Mouse (Mus musculus) left cerebral cortex, adult 18-20 months (tissue): ENCODE data around the gene Coro1b. TPM values are rescaled to one million over a fixed set of nuclear protein-coding genes. Genes with fewer than 3 reads are reported as not detected.
"Not testable (repeated sequence)": the region's sequence is repeated elsewhere in the genome, so short reads cannot be mapped to it uniquely, and the experiment has no call there.

Experiments
- DNase-seq, 2 experiments: peaks; one replicate each; pipeline ENCODE4 v3.0.0; 2021 to 2022; ENCODE audit warnings: low spot score in 2 of 2, mixed read lengths in 1 of 2
- total RNA-seq, 2 experiments: library from RNA; stranded (reverse); gene quantifications; 2 replicates each; pipeline ENCODE4 v1.2.3; 2021

Coro1b gene
- total RNA-seq, 2 experiments from 2014 or later, result 77.9 to 81.3 TPM

DNA sequence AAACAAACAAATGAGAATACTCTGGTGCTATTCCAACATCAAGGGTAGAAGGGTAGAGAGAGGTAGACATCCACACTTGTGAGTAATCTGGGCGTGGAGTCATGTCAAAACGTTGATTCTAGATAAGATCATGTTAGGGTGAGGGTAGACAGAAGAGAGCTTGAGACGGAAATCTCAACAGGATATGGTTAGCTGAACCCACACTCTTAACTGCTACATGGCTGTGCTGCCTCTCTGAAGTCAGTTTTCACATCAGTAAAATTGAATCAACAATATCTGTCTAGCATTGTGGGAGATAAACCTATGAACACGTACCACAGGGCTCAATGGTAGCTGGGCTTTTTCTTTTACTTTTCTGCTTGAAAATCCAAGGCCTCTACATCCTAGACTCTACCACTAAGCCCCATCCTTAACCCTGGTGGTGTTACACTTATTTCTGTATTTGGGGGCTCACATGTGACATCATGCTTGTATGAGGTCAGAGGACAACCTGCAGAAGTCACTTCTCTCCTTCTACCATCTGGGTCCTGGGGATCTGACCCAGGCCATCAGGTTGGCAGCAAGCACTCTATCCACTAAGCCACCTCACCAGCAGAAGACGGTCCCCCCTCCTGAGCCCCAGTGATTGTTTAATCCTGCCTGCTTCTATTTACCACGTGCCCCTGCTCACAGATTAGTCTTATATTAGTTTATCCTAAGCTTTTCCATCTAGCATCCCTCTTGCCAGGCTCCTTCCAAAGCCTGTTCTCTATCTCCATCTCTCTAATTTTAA lies 28.5 kb upstream of the Coro1b start:
- DNase-seq, result no peak

- DNase-seq, result no peak
Measured at GRCm38 (mm10) chr19:4120496-4120895, 27.9 kb upstream of the Coro1b start.

DNA sequence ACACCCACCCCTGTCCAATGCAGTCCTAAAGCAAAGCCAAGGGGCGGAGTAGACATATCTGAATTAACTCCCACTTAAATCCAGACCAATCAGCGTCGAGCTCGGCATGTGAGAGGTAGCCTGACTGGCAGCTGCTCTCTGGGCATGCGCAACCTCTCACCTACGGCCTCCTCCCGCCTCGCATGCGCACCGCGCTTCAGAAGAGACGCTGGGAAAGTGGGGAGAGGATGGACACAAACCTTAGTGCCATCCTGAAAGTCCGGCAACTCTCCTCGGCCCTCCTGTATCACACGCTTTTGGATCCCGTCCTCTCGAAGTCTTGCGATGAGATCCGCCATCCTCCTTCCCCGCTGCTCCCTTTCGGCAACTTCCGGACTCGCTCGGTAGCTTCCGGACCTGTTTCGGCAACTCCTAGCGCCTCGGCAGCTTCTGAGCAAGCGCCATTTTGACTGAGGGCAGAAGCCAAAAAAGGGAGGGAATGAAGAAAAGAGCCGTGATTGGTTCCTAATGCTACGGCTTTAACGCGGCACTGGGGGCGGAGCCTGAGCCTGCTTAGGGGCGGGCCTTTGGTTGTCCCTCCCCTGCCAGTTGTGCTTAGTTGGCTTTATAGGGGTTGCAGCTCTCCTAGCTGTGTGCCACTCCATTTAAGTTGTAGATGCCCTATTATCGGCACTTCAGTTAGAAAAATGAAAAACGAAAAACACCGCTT lies 27.2 kb upstream of the Coro1b start:
- peak; percentile 97 to 98 for DNase-seq

DNA sequence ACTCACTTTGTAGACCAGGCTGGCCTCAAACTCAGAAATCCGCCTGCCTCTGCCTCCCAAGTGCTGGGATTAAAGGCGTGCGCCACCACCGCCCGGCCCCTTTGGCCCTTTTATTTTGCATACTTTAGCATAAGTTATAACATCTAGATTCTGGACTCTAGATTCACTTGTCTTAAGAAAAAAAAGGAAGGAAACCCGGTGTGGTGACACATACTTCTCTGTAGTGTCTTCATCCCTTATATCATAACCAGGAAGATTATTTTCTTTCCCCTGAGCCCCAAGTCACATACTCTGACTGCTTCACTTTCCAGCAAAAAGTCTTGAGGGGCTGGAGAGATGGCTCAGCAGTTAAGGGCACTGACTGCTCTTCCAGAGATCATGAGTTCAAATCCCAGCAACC lies 26.5 kb upstream of the Coro1b start:
- DNase-seq, result not testable (repeated sequence)

DNA sequence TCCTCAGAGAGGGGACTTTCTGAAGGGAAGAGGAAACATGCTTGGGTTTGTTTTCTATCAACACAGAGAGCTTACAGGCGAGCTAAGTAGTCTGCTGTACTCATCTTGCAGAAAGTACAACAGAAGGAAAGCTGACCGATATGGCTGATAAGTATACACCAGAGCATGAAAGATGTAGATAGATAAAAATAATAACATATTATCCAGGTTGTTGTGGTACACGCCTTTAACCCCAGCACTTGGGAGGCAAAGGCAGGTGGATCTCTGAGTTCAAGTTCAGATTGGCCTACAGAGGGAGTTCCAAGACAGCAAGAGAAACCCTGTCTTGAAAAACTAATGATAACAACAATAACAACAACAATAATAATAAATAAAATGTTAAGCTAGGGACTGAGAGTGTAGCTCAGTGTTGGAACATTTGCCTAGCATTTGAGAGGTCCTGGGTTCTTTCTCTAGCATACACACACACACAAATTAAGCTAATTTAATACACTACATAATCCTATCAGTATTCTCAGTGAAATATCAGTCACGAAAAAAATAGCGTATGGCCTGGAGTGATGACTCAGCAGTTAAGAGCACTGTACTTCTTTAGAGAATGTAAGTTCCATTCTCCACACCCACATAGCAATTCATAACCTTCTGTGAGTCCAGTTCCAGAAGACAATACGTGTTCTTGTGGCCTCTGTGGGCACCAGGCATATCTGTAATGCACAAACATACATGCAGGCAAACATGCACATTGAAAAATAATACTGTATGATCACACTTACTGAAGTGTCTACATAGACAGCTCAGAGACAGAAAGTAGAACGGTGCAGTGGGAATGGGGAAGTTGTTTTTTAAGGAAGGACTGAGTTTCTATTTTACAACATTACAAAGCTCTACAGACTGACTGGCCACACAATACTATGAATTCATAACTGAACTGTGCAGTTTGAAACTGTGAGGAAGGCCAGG lies 25.7 kb upstream of the Coro1b start:
- DNase-seq, result no peak

DNA sequence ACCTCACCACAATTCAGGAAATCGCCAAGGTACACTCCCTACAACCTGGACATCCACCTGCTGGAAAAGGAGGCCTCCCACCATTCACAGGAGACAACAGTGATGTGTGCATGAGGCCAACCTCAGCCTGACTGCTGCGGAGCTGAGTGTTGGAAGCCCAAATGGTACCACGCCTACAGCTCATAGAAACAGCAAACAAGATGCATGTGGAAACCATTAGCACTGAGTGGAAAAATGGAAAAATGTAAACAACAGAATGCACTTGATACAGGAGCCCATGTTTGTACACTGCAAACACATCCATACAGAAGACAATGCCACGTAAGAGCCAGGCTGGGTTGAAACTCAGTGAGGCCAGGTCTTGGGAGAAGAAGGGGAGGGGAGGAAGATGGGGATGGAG lies 24.0 kb upstream of the Coro1b start:
- no peak for DNase-seq

- DNase-seq, result peak in 1 of 2 experiments; percentile 24
Measured at GRCm38 (mm10) chr19:4125268-4125667, 23.2 kb upstream of the Coro1b start.

DNA sequence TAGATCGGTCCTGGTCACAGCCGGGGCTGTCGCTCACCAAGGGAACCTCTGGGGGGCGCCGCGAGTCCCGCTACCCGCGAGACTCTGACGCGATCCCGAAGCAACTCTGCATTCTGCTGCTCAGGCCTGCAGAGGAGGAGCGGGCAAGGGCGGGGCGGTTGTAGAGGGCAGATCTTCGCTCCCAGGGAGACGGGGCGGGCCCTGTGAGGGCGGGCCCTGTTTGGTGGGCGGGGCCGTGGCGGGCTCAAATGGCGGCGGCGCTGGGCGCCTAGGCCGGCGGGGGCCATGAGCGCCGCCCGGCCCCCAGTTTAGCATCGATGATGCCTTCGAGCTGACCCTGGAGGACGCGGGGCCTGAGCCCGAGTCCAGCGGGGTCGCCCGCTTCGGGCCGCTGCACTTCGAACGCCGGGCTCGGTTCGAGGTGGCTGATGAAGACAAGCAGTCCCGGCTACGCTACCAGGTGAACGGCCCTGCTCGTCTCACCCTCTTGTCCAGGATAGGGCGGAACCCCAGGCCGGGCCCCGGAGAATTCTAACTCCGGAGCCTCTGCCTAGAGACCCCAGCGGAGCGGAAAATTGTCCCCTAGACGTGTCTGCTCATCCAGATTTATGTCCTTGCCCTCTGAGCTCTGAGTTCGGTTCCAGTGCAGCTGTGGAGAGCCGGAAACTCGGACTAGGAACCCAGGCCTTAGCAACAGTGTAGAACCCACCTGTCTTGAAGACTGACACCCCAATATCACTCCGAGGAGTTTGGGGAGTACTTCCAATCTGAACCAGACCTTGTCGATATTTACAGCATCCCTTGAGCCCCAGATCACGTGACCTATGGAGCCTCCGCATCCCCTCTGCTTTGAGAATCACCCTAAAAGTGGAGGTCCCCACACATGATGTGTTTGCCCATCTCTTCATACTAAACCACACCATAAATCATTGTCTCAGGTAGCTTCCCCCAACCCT lies 22.4 kb upstream of the Coro1b start, which contains the start of gene Aip:
Gene Aip (minus strand): TSS at position 118 of the 956 bp plus-strand sequence.
- peak; percentile 96 to 98 for DNase-seq

DNA sequence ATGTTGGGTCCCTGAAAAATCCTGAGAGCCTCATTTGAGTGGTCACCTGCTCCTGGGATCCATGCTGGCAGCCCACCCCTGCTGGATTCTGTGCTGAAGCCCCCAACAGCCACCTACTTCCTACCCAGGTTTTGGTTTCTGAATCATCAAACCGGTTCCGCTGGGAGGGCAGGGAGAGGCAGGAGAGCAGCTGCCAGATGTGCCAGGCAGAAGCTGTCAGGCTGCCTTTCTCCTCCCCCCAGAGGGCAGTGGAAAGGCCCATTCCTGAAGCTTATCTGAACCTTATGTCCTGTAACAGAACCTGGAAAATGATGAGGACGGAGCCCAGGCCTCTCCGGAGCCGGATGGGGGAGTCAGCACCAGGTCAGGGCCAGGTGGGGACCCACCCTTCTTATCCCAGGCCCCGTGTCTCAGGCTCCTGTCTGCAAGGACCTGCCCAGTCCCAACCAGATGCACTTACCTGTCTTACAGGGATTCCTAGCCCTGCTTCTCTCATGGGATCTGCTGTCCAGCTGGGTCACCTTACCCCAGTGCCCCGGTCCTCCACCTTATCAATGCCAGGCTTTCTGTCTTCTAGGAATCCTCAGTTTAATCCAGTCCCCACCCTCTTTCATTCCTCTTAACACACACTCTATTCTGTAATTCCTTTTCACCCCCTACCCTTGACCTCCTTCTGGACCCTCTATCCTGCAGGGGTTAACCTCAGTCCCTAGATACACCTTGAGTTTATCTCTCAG lies 21.5 kb upstream of the Coro1b start:
- DNase-seq, result no peak

DNA sequence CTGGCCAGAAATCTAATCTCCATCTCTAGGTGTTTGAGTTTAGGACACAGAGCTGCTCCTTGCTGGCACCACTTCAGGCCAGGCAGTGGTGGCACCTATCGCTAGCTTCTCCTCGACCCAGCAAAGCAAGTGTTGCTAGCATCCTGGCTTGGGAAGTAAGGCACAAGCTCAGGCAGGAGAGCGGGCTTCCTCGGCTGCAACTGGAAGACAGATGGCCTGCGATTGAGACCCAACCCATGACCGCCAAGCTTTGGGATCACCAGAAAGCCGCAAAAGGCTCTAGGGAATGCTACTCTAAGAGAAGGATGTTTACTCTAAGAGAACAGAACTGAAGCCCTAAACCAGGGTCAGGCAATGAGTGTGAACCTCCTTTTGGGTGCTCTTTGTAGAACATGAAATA lies 19.0 kb upstream of the Coro1b start:
- no peak for DNase-seq

DNA sequence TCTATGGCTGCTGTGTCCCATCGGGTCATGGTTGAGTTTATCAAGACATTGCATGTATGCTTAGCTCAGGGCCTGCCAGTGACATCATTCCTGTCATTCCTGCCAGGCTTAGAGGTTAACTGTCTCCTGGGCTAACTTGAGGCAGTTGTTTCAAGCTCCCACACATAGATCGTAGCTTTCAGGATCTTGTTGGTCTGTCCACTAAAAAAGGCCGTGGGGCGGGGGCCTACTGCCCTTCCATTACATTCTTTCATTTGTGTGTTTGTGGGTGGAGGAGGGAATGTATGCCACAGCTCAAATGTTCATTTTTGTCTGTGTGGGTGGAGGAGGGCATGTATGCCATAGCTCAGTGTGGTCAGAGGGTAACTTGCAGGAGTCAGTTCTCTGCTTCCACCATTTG lies 18.3 kb upstream of the Coro1b start:
- no peak for DNase-seq

GRCm38 (mm10) chr19:4131075-4131474 lies 17.3 kb upstream of the Coro1b start:
- no peak for DNase-seq

DNA sequence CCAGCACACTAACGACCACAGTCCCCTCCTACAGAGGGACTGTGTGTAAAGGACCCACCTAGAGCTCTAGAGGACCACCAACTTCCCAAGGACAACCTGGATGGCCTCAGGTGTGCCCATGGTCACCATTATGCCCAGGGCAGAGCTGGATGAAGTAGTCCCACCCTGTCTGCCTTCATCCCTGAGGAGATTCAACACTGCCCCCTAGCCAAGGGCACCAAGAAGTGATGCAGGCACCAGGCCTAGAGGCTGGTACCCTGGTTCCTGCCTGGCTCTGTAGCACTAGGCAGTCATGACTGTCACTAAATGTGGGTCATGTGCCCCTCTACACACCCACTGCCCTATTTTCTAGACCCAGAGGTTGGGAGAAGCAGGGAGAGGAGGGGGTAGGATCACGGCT lies 16.7 kb upstream of the Coro1b start:
- DNase-seq, result no peak

DNA sequence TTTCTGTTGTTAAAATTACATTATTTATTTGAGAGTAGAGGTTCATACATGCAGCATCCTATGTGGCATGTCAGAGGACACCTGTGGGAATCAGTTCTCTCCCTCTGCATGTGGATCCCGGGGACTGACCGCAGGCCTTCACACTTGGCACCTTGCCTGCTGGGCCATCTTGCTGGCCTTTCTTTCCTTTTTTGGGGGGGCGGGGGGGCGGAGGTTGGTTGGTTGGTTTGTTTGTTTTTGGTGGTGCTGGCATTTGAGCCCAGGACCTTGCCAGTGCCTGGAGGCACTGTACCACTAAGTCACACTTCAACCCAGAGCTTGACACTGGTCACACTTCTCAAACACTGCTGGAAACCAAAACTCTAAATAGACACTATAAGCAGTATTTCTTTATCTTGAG lies 14.1 kb upstream of the Coro1b start:
- DNase-seq, result no peak

- DNase-seq, result not testable (repeated sequence)
Measured at GRCm38 (mm10) chr19:4135229-4135962, 13.0 kb upstream of the Coro1b start.

DNA sequence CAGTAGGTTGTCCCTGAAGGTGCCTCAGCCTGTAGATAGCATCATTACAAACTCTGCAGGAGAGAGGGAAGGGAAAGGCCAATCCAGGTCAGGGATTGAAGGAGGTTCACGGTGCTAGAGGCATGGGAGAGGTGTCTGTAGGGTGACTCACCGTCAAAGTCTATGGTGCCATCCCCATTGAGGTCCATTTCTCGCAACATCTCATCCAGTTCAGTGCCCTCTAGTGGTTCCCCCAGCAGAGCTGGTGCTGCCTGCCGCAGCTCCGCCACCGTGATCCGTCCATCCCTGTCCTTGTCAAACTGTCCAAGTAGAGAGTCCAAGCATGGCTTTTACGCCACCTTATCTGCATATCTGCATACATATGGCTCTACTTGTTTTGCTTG lies 12.5 kb upstream of the Coro1b start:
- DNase-seq, result not testable (repeated sequence)

DNA sequence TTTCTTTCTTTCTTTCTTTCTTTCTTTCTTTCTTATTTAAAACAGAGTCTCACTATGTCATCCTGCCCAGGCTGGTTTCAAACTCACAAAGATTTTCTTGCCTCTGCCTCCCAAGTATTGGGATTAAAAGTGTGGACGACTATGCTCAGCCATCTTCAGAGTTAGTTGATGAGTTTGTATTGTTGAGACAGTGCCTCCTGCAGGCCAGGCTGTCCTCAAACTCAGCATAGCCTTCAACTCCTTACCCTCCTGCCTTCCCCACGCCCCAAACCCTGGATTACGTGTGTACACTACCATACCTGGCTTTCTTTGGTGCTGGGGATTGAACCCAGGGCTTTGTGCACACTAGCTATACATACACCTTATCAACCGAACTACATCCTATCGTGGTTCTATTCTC lies 12.0 kb upstream of the Coro1b start:
- no peak for DNase-seq

GRCm38 (mm10) chr19:4137913-4138312 lies 10.5 kb upstream of the Coro1b start:
- no peak for DNase-seq

DNA sequence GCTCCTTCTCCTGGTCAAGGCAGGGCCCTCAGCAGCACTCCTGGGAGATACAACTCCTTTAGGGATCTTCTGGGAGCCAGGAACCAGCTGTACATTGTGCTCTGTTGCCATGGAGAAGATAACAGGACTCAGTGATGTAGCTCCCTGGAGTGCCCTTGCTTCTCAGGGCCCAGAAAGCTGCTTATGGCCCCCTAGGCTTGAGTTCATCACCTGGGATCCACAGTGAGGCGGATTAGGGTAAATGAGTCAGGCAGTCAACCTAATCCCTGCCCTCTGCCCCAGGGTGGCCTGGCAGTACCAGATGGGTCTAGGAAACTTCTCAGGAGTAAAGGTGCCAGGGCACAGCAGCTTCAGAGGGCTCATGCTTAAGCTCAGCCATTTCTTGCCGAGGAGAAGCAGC lies 9.0 kb upstream of the Coro1b start, which contains the start of gene Gpr152:
Gene Gpr152 (plus strand): TSS at position 342 of the 400 bp plus-strand sequence.
- no peak for DNase-seq
